Mouse (Mus musculus): ENCODE measurements around the gene Actg1. TPM values are rescaled to one million over a fixed set of nuclear protein-coding genes. Genes with fewer than 3 reads are reported as not detected.

The Actg1 gene
- 1,000 to 10,000 TPM; 3,735 to 3,853 TPM for total RNA-seq (2023)

DNA sequence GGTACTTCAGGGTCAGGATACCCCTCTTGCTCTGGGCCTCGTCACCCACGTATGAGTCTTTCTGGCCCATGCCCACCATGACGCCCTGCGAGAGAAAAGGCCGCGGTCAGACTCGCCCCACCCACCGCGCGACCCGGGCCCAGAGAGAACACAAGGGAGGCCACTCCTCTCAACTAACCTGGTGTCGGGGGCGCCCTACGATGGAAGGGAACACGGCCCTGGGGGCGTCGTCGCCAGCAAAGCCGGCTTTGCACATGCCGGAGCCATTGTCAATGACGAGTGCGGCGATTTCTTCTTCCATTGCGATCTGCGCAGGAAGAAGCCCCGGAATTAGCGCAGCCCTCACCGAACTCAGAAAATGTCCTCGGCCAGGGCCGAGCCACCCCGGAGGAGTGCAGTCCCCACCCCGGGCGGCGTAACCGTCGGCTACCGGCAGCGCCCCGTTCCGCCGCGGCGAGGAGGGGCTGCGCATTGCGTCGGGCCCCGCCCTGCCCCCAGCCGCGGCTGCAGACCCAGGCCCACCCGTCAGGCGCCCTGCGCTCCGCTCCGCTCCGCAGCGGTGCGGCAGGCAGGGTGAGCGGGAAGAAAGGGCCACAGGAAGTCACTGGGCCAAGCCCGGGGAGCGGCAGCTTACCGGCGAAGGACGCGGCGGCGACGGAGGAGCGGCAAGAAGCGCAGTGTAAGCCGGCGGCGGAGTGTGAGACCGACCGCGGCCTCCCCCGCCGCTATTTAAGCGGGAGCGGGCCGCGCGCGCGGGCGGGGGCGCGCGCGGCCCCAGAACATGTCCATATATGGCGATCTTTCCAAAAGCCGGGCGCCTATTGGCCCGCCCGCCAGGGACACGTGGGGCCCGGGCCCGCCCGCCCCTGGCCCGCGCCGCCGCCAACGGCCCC is at the start of gene Actg1:
Gene Actg1, minus strand, starts transcription at position 752 of the 893 bp plus-strand sequence.

DNA sequence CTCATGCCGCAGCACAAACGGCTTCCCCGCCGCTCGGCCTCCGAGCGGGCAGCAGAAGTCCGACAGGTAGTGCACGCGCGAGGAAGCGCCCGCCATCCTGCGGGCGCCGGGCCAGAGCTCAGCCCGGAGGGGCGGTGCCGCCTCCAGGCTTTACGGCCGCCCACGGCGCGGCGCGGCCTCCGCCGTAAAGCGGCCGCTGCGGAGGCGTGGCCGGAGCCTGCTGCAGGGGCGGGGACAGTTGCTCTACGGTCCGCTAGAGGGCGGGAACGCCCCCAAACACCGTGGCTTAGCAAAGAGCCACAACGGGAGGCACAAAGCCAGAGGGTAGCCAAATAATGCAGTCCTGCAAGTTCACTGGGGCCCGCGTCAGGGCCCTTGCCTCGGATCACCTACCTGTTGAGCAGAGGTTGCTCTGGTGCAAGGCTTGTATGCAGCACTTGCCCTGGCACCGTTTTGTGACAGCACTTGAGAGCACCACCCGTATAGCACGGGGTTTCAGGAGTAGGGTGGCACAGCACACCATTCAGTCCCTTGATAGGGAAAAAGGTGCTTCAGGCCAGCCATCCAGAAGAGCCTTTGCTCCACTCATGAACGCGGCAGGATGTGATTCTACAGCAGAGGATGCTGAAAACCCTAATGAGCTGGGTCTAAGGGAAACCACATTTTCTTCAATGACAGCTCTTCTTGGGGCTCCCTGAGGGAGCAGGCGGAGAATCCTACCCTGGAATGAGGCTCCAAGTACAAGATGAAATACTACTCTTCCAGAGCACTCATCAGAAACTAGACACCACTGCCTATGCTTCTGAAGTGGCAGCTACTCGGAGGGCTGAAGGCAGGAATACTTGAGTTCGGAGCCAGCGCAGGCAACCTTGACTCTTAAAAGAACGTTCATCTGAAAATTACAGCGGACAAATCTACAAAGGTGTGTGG is 30.5 kb upstream of the Actg1 start, which contains the start of gene Faap100:
Gene Faap100, minus strand, starts transcription at position 154 of the 930 bp plus-strand sequence.

DNA sequence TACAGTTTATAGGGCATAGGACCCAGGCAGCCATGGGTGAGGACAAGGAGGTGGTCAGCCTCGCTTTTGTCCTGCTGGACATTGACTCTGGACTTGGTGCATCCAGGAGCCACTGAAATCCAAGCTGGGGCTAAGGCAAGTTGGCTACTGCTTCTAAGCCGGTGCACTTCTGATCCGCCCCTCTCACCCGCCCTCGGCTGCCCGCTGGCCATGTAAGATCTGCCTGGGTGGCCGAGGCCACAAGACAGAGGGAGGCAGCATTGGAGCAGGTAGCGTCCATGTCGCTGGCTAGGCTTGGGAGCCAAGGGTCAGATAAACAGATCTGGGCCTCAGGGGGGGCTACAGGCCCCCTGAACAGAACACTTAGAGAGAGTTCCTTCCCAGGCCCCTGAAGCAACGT is 13.0 kb upstream of the Actg1 start, which contains the start of gene Fscn2:
Gene Fscn2, plus strand, starts transcription at position 240 of the 400 bp plus-strand sequence.

Other genes starting within 250 kb of the Actg1 start
- gene Tepsin, start 249.8 kb downstream of the Actg1 start, total RNA-seq (2023), result 10 to 100 TPM; 16.2 to 18.6 TPM
- 10 to 100 TPM; 16.3 to 20.8 TPM for gene Ndufaf8, start 249.6 kb downstream of the Actg1 start, total RNA-seq (2023)
- 10 to 100 TPM; 84.7 to 90.3 TPM for gene Slc38a10, start 197.2 kb downstream of the Actg1 start, total RNA-seq (2023)
- 1 to 10 TPM; 3.8 to 5.6 TPM for gene Bahcc1, start 115.6 kb downstream of the Actg1 start, total RNA-seq (2023)
- under 1 TPM; 0.53 to 0.61 TPM for gene Fscn2, start 13.0 kb upstream of the Actg1 start, total RNA-seq (2023)
- 10 to 100 TPM; 11.2 to 13.9 TPM for gene Faap100, start 30.2 kb upstream of the Actg1 start, total RNA-seq (2023)
- 10 to 100 TPM; 48.6 to 50.6 TPM for gene Nploc4, start 89.2 kb upstream of the Actg1 start, total RNA-seq (2023)
- gene Tspan10, start 94.1 kb upstream of the Actg1 start, total RNA-seq (2023), result 1 to 10 TPM in 1 of 2 experiments, not detected in 1; 6.7 TPM
- gene Pde6g, start 105.0 kb upstream of the Actg1 start, total RNA-seq (2023), result not detected
- 1 to 10 TPM; 4.1 to 7.9 TPM for gene Oxld1, start 109.5 kb upstream of the Actg1 start, total RNA-seq (2023)
- gene Ccdc137, start 109.6 kb upstream of the Actg1 start, total RNA-seq (2023), result 10 to 100 TPM; 12.4 to 14.5 TPM
- gene Arl16, start 119.1 kb upstream of the Actg1 start, total RNA-seq (2023), result 10 to 100 TPM in 1 of 2 experiments, 1 to 10 TPM in 1; 8.7 to 10.5 TPM
- 10 to 100 TPM; 18.3 to 23.1 TPM for gene Mrpl12, start 136.1 kb upstream of the Actg1 start, total RNA-seq (2023)
- 10 to 100 TPM; 16.4 to 19.3 TPM for gene Slc25a10, start 143.3 kb upstream of the Actg1 start, total RNA-seq (2023)
- gene Gcgr, start 182.2 kb upstream of the Actg1 start, total RNA-seq (2023), result not detected
- gene Mcrip1, start 201.2 kb upstream of the Actg1 start, total RNA-seq (2023), result 10 to 100 TPM; 34.2 to 37.3 TPM
- gene Ppp1r27, start 202.6 kb upstream of the Actg1 start, total RNA-seq (2023), result under 1 TPM in 1 of 2 experiments, not detected in 1; 0.75 TPM
- gene P4hb, start 224.7 kb upstream of the Actg1 start, total RNA-seq (2023), result 100 to 1,000 TPM; 266 to 274 TPM
- 100 to 1,000 TPM; 361 to 393 TPM for gene Arhgdia, start 233.1 kb upstream of the Actg1 start, total RNA-seq (2023)
- gene Alyref, start 249.8 kb upstream of the Actg1 start, total RNA-seq (2023), result 100 to 1,000 TPM; 143 to 147 TPM
- 10 to 100 TPM; 49.3 to 52.8 TPM for gene Anapc11, start 249.9 kb upstream of the Actg1 start, total RNA-seq (2023)